Mouse (Mus musculus) adrenal gland, postnatal 0 days (tissue): ENCODE results near the gene Pdcd2l. TPM values are rescaled to one million over a fixed set of nuclear protein-coding genes. Genes with fewer than 3 reads are reported as not detected.

ENCODE experiments used
- polyA plus RNA-seq: library from polyadenylated mRNA; unstranded; fragments of >200 nt; fragmentation: Nextera tagmentation; extraction: Ambion mirVana; gene quantifications from 2 replicates; pipeline ENCODE4 v1.2.1, GENCODE M21; 2015

The Pdcd2l gene
- 51.6 and 55.0 TPM in 2 replicates for polyA plus RNA-seq

DNA sequence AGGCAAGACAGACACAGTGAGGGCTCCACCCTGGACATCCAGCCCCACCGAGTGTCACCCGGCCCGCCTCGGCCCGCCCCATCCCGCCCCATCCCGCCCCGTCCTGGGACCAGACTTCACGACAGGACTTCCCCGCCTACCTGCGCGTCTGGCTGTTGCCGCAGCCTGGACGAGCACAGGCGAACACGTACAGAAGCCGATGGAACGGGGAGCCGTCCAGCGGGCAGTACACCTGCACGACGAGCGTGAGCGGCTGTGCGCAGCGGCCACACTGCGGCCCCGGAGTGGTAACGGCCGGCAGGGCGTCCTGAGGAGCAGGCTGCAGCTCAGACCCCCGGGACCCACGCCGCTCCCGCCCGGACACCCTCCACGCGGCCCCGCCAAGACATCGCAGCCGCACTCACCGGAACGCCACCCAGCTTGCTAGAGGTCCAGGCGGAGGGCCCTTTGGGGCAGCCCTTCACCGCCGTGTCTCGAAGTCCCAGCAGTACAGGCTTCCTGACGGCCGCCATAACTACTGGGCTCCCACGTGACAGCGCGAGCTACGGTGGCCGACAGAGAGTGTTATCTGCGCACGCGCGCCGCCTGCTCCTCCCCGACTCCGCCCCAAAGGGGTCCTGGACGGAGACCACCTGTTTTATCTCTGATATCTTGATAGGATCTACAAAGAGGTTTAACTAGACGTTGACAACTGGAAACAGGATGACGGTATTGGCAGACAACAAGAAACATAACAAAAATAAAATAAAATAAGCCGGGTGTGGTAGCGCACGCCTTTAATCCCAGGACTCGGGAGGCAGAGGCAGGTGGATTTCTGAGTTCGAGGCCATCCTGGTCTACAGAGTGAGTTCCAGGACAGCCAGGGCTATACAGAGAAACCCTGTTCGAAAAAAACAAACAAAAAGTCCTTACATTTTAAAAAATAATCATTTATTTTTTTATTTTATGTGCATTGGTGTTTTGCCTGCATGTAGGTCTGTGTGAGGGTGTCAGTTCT lies at the start of gene Pdcd2l:
TSS of gene Pdcd2l (minus strand) at position 530 of the 997 bp plus-strand sequence.

DNA sequence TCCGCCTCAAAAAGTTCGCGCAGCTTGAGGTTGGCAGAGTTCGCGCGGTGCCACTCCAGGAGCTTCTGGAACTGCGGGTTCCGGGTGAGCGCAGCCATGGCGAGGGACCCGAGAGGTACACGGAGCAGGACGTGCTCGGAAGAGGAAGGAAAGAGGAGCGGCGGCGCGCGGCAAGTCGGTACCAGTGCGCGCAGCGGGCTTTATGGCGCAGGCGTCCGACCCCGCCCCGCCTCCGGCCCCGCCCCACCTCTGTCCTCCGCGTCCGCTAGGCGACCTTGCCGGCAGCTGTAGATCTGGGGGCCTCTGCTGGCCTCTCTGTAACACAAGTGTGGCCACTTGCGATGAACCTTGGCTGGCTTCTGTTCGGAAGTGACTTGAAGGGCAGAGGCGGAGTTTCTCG lies 33.7 kb upstream of the Pdcd2l start, which contains the start of gene Gpi1:
TSS of gene Gpi1 (minus strand) at position 221 of the 400 bp plus-strand sequence.

DNA sequence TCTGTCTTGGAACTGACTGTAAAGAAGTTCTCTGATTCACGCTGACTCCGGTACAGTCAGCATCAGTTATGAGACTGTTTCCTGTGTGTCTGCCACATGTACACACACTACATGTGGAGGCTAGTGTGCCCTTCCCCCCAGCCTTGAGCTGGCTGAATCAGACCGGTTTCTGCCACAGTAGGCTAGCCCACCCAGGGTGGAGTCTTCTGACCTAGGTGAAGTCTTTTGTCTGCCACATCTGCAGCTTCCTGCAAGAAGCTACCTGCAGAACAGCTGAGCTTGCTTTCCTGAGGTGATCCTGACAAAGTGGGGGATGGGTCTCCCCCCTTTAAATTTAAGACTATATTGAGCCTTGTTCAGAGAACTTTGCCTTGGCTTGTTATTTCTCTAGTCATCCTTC lies 27.0 kb downstream of the Pdcd2l start, which contains the start of gene Uba2:
TSS of gene Uba2 (minus strand) at position 146 of the 400 bp plus-strand sequence.

Other genes starting within 250 kb of the Pdcd2l start
- not detected in 2 replicates for gene Scgb2b27, start 182.7 kb downstream of the Pdcd2l start, polyA plus RNA-seq
- gene Scgb1b27, start 175.2 kb downstream of the Pdcd2l start, polyA plus RNA-seq = not detected in 2 replicates
- not detected in 2 replicates for gene Scgb1b30, start 101.2 kb downstream of the Pdcd2l start, polyA plus RNA-seq
- gene Wtip, start 63.4 kb downstream of the Pdcd2l start, polyA plus RNA-seq = 7.6 and 7.7 TPM in 2 replicates
- 91.6 and 110 TPM in 2 replicates for gene Uba2, start 27.1 kb downstream of the Pdcd2l start, polyA plus RNA-seq
- gene Gpi1, start 33.7 kb upstream of the Pdcd2l start, polyA plus RNA-seq = 167 and 200 TPM in 2 replicates
- not detected in 2 replicates for gene Gm6096, start 54.4 kb upstream of the Pdcd2l start, polyA plus RNA-seq
- gene 4931406P16Rik, start 116.9 kb upstream of the Pdcd2l start, polyA plus RNA-seq = 29.2 and 31.1 TPM in 2 replicates
- 46.0 and 64.8 TPM in 2 replicates for gene Lsm14a, start 196.7 kb upstream of the Pdcd2l start, polyA plus RNA-seq